Mouse (Mus musculus) embryonic fibroblast, embryonic 13.5 days (primary cell): ENCODE data around the gene Dlg1.

ENCODE experiments used
- CTCF ChIP-seq: IDR thresholded peaks from 2 replicates; pipeline ENCODE4 v1.5.1; 2011; ENCODE audit warnings: mild to moderate bottlenecking, control low read depth, low read length, moderate library complexity, borderline replicate concordance; ENCODE audit not compliant: insufficient read depth
- POLR2A ChIP-seq: IDR thresholded peaks from 2 replicates; pipeline ENCODE4 v1.6.1; 2011; ENCODE audit warnings: low read depth, mild to moderate bottlenecking, control low read depth, low read length, moderate library complexity

DNA sequence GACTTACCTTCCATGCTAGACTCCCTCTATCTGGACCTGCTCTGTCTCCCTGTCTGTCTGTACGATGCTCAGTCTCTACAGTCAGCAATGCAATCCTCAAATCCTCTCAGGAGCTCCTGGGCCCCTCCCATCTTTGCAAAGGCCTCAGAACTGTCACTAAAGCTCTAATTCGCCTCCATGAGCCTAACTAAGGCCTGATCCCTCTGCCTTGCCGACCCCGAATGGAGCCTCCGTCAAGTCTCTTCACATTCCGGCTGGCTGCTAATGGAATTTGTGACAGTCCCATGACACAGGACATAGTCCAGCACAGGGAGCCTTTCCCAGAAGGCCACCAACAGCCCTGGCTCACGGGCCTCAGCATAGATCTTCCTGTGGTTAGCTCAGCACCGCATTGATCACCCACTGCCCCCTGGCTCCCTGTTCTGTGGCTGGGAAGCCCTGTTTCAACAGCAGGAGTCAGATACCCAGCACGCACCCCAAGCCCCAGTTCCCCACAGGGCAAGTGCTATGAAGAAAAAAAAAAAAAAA is 219.2 kb downstream of the Dlg1 start:
- TF ChIP-seq CTCF, result no peak
- TF ChIP-seq POLR2A, result no peak
